Mouse (Mus musculus): Measurements from ENCODE around the gene Rnps1. TPM values are rescaled to one million over a fixed set of nuclear protein-coding genes. Genes with fewer than 3 reads are reported as not detected.

The Rnps1 gene
- polyA plus RNA-seq, 1 experiment from 2014 or later, result 191 TPM

- Histone ChIP-seq H3K27ac (no peak overlapping the region), H3K27me3 (ENCODE audit: insufficient read depth, low read length) (no peaks in the 10 kb centered on the region), H3K4me3 (replicated peaks; ENCODE audit: low read depth, low read length) (no peak overlapping the region), H3K4me1 (replicated peaks; ENCODE audit: insufficient read depth, low read length) (no peaks in the 10 kb centered on the region), H3K9ac (ENCODE audit: low read depth, low read length) (no peak overlapping the region), H3K9me3 (replicated peaks; ENCODE audit: low read length) (no peaks in the 10 kb centered on the region), H3K4me2 (ENCODE audit: low read length) (no peak overlapping the region), H3K36me3 (ENCODE audit: insufficient read depth, low read length) (no peaks in the 10 kb centered on the region)
- WGBS, result 48% methylated on average over 6 of the region's 6 CpGs
- DNase-seq (ENCODE audit: low spot score), result no peak
- TF ChIP-seq CTCF (IDR thresholded peaks at IDR 0.05; ENCODE audit: low read depth), result 0 out of 2 replicates have a peak, but pooled peaks have one; percentile 4
- peak; percentile 40 for ATAC-seq (replicated peaks; ENCODE audit: low FRiP score, low read depth)
Measured at GRCm38 (mm10) chr17:24463374-24464133, 49.2 kb downstream of the Rnps1 start.

GRCm38 (mm10) chr17:24468636-24469246, 54.4 kb downstream of the Rnps1 start:
- Histone ChIP-seq H3K4me3 (replicated peaks; ENCODE audit: low read depth, low read length) (no peak overlapping the region), H3K4me2 (ENCODE audit: low read length) (no peak overlapping the region), H3K4me1 (replicated peaks; ENCODE audit: insufficient read depth, low read length) (peaks cover 24% of the 10 kb centered on the region), H3K9me3 (replicated peaks; ENCODE audit: low read length) (no peaks in the 10 kb centered on the region), H3K27me3 (ENCODE audit: insufficient read depth, low read length) (no peaks in the 10 kb centered on the region), H3K9ac (ENCODE audit: low read depth, low read length) (no peak overlapping the region), H3K36me3 (ENCODE audit: insufficient read depth, low read length) (no peaks in the 10 kb centered on the region), H3K27ac (no peak overlapping the region)
- no peak for ATAC-seq (replicated peaks; ENCODE audit: low FRiP score, low read depth)
- WGBS, result 89% methylated on average over 5 of the region's 5 CpGs
- no peak for TF ChIP-seq CTCF (IDR thresholded peaks at IDR 0.05; ENCODE audit: low read depth)
- DNase-seq (ENCODE audit: low spot score), result no peak

DNA sequence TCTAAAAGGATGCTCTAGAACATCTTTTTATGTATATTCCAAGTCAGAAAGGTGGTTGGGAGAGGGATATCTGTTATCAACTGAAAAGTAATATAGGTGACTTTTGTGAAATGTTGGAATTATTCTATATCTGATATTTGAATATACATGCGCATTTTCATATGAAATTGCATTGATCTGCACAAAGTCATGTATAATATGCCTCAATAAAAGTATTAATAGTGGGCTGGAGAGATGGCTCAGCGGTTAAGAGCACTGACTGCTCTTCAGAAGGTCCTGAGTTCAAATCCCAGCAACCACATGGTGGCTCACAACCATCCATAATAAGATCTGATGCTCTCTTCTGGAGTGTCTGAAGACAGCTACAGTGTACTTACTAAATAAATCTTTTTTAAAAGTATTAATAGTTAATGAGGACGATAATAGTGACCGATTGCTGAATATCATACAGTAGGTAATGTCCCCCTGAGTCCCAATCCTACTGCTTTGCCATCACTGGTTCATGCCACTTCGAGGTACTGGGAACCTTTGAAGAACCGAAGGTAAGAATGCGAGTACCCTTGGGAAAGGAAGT, 55.1 kb downstream of the Rnps1 start:
- DNase-seq (ENCODE audit: low spot score) (no peak), ATAC-seq (replicated peaks; ENCODE audit: low FRiP score, low read depth) (no peak)
- Histone ChIP-seq H3K9me3 (replicated peaks; ENCODE audit: low read length) (no peaks in the 10 kb centered on the region), H3K9ac (ENCODE audit: low read depth, low read length) (peak overlapping the region; percentile 82; the same call in 1 of the 2 replicates), H3K36me3 (ENCODE audit: insufficient read depth, low read length) (0 out of 2 replicates have a peak, but pooled peaks cover 3% of the 10 kb centered on the region), H3K4me1 (replicated peaks; ENCODE audit: insufficient read depth, low read length) (peaks cover 24% of the 10 kb centered on the region), H3K27ac (peak overlapping the region; percentile 81), H3K4me2 (ENCODE audit: low read length) (peak overlapping the region; percentile 95), H3K27me3 (ENCODE audit: insufficient read depth, low read length) (no peaks in the 10 kb centered on the region), H3K4me3 (replicated peaks; ENCODE audit: low read depth, low read length) (peak overlapping the region; percentile 70)
- WGBS, result 18% methylated on average over 7 of the region's 7 CpGs
- no peak for TF ChIP-seq CTCF (IDR thresholded peaks at IDR 0.05; ENCODE audit: low read depth)

GRCm38 (mm10) chr17:24469910-24470602, 55.7 kb downstream of the Rnps1 start, which contains the start of the genes E4f1 and Pgp:
Gene E4f1 (minus strand): TSS chr17:24470313.
Gene Pgp (plus strand): TSS chr17:24470392.
- Histone ChIP-seq H3K27me3 (ENCODE audit: insufficient read depth, low read length) (no peaks in the 10 kb centered on the region), H3K4me2 (ENCODE audit: low read length) (peak within 1 kb of the TSS; percentile 95), H3K36me3 (ENCODE audit: insufficient read depth, low read length) (peaks cover 7% of the 10 kb centered on the region; the same call in 1 of the 2 replicates), H3K4me3 (replicated peaks; ENCODE audit: low read depth, low read length) (peak within 1 kb of the TSS; percentile 70), H3K9me3 (replicated peaks; ENCODE audit: low read length) (no peaks in the 10 kb centered on the region), H3K4me1 (replicated peaks; ENCODE audit: insufficient read depth, low read length) (peaks cover 24% of the 10 kb centered on the region), H3K27ac (peak within 1 kb of the TSS; percentile 81), H3K9ac (ENCODE audit: low read depth, low read length) (peak within 1 kb of the TSS; percentile 82)
- no peak for TF ChIP-seq CTCF (IDR thresholded peaks at IDR 0.05; ENCODE audit: low read depth)
- ATAC-seq (replicated peaks; ENCODE audit: low FRiP score, low read depth) (peak; percentile 95), DNase-seq (ENCODE audit: low spot score) (peak; percentile 98)
- under 1% methylated on average over 62 of the region's 75 CpGs for WGBS

DNA sequence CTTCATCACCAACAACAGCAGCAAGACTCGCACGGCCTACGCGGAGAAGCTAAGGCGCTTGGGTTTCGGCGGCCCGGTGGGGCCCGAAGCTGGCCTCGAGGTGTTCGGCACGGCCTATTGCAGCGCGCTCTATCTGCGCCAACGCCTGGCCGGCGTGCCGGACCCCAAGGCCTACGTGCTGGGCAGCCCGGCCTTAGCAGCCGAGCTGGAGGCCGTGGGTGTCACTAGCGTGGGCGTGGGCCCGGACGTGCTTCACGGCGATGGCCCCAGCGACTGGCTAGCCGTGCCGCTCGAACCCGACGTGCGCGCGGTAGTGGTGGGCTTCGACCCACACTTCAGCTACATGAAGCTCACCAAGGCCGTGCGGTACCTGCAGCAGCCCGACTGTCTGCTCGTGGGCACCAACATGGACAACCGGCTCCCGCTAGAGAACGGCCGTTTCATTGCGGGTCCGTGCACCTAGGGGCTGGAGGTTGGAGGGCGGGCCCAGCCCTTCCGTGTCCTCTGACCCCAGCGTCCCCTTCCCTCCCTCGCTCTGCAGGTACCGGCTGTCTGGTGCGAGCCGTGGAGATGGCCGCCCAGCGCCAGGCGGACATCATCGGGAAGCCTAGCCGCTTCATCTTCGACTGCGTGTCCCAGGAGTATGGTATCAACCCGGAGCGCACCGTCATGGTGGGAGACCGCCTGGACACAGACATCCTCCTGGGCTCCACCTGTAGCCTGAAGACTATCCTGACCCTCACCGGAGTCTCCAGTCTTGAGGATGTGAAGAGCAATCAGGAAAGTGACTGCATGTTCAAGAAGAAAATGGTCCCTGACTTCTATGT, 56.5 kb downstream of the Rnps1 start:
- peaks cover 24% of the 10 kb centered on the region for H3K4me1 ChIP-seq (replicated peaks; ENCODE audit: insufficient read depth, low read length)
- peak overlapping the region; percentile 82 for H3K9ac ChIP-seq (ENCODE audit: low read depth, low read length)
- peak overlapping the region; percentile 81 for H3K27ac ChIP-seq
- ATAC-seq (replicated peaks; ENCODE audit: low FRiP score, low read depth), result peak; percentile 15; the same call in 1 of the 2 replicates
- no peak for TF ChIP-seq CTCF (IDR thresholded peaks at IDR 0.05; ENCODE audit: low read depth)
- WGBS, result under 1% methylated on average over 66 of the region's 68 CpGs
- peak; percentile 8 for DNase-seq (ENCODE audit: low spot score)
- peak overlapping the region; percentile 95 for H3K4me2 ChIP-seq (ENCODE audit: low read length)
- H3K4me3 ChIP-seq (replicated peaks; ENCODE audit: low read depth, low read length), result peak overlapping the region; percentile 70
- H3K9me3 ChIP-seq (replicated peaks; ENCODE audit: low read length), result no peaks in the 10 kb centered on the region
- peaks cover 16% of the 10 kb centered on the region for H3K36me3 ChIP-seq (ENCODE audit: insufficient read depth, low read length)
- no peaks in the 10 kb centered on the region for H3K27me3 ChIP-seq (ENCODE audit: insufficient read depth, low read length)
